Mouse (Mus musculus): ENCODE data around the gene Dnah7c.

The Dnah7c gene

DNA sequence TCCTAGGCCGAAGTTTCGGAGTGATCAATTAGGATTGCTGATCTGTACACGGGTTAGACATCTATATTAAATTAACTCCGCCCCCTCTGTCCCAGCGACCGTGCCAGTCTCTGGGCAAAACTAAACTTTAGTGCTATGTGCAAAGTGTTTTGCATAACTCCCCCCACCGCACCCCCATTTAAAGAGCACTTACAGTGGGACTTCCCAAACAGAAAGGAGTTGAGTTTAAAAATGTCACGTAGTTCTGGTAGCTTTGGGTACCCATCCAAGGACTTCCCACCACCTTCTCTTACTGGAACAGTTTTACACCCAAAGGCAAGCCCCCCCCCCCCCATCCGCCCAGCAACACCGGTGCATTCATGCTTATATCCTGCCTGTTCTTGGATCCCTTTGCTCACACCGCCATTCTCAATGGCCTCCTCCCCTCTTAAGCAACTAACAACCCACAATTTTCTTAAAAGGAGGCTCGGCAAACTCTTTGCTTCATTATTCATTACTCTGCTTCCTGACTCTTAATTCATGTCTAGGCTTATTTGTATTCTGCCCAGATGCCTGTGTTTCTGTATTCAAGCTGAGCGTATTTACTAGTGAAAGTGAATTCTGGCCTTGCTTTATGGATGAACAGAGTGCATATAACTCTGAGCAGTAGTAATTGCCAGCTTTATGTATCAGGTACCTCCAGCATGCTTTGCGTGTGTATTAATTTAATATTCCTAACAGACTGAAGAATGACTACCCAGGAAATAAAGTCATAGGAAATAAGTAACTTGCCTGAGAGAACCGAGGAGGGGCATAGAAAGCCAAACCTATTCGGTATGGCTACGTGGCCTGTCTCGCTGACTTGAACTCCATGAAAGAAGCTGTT, 428.9 kb downstream of the Dnah7c start:
- peak in 1 of 2 experiments; percentile 89 for DNase-seq (ENCODE audit: low spot score in 2 of 2)

DNA sequence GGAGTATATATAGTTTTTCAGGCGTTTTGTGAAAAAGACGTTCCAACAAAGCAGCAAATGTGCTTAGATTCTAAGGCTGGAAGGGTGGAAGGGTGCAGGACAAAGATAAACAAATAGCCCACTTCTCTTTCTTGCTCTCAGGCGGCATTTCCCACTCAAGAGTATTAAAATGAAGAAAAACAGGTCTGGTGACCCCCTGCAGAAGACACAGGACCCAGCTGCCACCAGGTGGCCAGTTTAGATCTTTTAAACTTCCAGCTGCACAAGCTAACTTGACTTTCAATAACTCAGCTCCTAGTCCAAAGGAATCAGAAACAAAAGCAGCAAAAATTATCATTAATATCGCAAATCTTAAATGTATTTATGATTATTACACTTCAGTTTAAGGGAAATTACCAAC, 431.1 kb downstream of the Dnah7c start:
- DNase-seq (ENCODE audit: low spot score in 2 of 2), result no peak

Data from heart, adult 9 months (tissue).